Mouse (Mus musculus) CD4-positive, CD25-positive, alpha-beta regulatory T cell, adult 4 months (primary cell): ENCODE results near the gene Gapdh. TPM values are rescaled to one million over a fixed set of nuclear protein-coding genes. Genes with fewer than 3 reads are reported as not detected.
"Not testable (repeated sequence)": the region's sequence is repeated elsewhere in the genome, so short reads cannot be mapped to it uniquely, and the experiment has no call there.

Experiments used
- ATAC-seq: one replicate; pipeline ENCODE4 v1.8.0; 2017
- polyA plus RNA-seq, 2 experiments: library from polyadenylated mRNA; unstranded; fragments of 100-300 nt; shearing (Covaris generic); gene quantifications; one replicate each; pipeline ENCODE4 v1.2.1; 2017

The Gapdh gene
- polyA plus RNA-seq, 2 experiments from 2014 or later: 215 to 384 TPM

DNA sequence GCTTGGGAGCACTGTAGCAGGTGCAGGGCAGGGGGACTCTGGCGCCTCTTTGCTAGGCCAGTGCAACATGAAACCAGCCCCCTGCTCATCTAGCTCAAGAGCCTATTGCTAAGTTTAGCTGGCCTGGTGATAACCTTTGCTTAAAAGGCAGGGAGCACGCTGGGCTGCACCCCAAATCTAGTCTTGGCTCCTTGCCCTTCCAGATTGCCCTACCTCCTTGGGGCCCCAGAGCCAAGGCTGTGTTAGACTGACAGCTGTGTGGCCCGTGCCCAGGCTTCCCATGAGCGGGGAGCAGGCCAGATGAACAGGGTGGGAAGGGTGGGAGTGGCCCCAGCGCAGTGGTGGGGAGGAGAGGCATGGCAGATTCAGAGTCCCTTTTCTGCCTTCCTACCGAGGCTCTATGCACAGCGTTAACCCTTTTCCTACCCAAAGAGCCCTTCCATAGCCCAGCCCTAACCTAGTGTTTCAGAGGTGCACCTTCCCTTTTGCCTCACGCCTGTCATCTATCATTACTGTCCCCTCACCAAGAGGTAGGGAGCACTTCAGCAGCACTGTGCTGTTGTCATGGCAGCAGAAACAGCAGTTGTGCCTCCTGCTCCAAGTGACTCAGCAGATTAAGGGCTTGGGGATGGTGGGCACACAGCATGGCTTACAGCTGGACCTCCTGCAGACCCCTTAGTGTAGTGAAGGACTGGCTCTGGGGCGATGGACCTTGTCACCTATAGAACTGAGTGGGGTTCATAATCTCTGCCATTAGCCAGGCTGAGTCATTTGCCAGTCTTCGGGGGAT is 789 bp upstream of the Gapdh start:
- no peak for ATAC-seq

DNA sequence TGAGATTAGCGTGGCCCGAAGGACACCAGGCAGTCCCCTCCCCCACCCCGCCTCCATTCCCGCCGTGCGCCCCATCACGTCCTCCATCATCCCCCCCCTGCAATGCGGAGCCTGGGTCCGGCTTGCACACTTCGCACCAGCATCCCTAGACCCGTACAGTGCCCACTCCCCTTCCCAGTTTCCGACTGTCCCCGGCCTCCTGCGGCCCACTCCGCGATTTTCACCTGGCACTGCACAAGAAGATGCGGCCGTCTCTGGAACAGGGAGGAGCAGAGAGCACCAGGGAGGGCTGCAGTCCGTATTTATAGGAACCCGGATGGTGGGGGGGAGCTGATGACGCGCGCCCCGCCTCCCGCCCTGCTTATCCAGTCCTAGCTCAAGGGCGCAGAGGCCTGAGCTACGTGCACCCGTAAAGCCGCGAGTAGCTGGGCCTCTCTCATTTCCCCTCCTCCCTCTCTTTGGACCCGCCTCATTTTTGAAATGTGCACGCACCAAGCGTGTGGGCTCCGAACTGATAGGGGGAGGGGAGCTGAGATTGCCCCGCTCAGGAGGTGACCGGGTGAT is 857 bp downstream of the Gapdh start:
- ATAC-seq: peak; percentile 89

DNA sequence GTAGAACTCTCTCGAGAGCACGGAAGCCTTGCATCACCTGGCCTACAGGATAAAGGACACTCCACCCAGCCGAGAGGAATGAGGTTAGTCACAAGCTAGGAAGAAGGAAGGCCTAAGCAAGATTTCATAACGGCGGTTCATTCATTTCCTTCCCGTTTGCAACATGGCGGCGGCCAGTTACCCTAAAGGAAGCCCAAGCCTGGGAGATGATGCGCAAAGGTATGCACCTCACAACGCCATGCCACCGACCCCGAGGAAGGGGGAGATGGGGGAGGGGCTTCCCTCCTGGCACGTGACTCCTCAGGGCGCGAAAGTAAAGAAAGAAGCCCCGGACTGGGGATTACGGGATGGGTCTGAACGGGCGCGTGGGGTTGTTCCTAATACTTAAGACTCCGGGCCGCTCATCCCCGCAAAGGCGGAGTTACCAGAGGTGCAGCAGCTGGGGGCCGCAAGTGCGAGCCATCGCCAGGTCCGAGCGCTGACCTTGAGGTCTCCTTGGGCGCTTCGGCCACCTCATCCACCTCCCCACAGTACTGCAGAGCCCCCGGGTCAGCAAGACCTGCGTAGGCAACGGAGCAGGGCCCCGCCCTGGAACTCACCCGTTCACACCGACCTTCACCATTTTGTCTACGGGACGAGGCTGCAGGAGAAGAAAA is 1.5 kb downstream of the Gapdh start:
- ATAC-seq: peak; percentile 24

DNA sequence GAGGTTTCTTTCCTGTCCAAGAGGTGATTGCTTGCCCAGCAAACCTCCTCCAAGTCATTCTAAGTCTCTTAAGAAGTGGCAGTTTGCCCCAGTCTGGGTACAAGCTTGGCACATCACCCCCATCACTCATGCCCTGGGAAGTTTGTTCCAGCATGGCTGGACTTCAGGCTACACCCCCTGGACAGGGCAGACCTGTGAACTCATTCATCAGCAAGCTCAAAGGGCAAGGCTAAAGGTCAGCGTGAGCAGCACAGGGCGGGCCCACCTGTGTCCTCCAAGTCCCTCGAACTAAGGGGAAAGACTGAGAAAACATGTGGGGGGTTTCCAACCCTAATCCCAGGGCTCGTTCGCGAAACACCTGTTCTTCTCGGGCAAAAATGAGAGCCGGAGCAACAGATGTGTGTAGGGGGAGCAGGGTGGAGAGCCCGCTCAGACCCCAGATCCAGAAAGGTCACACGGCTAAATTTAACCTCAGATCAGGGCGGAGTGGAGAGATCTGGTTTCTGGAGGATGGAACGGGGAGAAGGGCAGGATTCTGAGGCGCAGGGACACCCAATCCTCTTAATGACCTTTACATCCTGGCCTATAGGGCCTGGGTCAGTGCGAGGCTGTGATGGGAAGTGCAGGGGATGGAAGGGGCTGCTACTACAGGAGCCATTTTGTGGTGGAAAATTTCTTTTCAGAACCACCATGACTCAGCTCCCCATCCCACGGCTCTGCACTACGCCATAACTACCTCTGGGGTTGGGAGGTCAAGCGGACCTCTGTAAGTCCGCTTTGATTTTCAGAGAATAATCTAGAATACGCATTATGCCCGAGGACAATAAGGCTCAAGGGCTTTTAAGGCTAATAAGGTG is 2.2 kb downstream of the Gapdh start:
- ATAC-seq: no peak

DNA sequence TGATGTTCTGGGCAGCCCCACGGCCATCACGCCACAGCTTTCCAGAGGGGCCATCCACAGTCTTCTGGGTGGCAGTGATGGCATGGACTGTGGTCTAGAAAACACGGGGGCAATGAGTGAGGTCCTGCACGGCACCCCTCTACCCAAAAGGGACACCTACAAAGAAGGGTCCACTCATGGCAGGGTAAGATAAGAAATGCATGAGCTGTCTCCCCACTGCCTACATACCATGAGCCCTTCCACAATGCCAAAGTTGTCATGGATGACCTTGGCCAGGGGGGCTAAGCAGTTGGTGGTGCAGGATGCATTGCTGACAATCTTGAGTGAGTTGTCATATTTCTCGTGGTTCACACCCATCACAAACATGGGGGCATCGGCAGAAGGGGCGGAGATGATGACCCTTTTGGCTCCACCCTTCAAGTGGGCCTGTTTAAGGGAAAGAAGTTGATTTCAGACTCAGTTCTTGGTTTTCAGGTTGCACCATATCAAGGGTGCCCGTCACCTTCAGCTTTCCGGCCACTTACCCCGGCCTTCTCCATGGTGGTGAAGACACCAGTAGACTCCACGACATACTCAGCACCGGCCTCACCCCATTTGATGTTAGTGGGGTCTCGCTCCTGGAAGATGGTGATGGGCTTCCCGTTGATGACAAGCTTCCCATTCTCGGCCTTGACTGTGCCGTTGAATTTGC is 3.5 kb downstream of the Gapdh start:
- ATAC-seq: not testable (repeated sequence)

DNA sequence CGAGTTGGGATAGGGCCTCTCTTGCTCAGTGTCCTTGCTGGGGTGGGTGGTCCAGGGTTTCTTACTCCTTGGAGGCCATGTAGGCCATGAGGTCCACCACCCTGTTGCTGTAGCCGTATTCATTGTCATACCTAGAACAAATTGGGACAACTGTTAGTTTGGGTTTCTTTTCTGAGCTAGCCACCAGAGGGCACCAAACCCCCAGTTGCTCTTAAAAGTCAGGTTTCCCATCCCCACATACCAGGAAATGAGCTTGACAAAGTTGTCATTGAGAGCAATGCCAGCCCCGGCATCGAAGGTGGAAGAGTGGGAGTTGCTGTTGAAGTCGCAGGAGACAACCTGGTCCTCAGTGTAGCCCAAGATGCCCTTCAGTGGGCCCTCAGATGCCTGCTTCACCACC is 4.3 kb downstream of the Gapdh start:
- ATAC-seq: peak; percentile 9

DNA sequence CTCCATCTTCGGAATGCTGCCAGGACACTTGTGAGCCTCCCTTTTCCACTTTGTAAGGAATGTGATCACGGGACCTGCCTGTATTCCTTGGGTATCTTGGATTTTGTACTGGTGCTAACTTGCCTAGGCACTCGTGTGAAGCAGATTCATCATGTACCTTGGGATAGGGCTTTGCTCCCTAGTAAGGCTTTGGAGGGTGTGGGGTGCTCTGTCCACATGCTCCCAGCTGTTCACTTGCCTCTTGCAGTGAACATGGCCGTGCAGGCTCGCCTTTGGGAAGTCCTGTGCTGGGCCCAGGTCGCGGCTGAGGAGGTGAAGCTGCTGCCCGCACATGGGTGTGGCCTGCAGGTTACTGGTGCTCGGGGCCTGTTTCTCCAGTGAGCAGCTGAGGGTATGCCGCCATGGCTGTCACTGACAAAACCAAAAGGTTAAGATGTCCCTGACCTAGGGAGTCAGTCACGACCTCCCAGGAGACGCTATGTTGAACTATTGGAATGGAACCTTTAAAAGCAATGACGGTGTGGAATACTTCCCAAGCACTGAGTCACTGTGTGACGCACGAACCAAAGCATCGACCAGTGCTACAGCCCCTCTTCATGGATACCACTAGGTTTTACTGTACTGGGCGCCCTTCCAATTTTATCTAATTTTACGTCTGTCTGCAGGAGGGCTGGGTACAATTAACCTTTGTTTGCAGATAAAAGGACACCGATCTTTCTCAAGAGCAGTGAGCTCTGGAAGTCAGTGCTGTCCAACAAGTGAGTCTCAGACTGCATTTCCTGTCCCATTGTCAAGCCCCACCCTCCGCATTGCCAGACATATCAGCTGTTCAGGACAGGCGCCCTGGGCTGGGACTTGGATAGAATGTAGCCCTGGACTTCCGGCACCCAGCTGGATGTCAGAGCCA is 5.2 kb downstream of the Gapdh start:
- no peak for ATAC-seq

DNA sequence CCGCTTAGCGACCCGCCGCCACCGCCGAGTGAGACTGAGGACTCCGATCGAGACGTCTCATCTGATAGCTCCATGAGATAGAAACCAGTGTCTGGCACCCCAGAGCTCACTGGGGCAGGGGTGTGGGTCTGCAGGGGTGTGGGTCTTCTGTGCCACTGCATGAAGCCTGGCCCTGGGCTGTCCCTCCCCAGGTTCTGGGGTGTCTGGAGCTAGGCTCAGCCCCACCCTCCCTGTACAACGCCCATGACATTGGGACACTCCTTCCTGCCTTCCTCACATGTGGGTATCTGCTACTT is 5.8 kb downstream of the Gapdh start:
- ATAC-seq: no peak

DNA sequence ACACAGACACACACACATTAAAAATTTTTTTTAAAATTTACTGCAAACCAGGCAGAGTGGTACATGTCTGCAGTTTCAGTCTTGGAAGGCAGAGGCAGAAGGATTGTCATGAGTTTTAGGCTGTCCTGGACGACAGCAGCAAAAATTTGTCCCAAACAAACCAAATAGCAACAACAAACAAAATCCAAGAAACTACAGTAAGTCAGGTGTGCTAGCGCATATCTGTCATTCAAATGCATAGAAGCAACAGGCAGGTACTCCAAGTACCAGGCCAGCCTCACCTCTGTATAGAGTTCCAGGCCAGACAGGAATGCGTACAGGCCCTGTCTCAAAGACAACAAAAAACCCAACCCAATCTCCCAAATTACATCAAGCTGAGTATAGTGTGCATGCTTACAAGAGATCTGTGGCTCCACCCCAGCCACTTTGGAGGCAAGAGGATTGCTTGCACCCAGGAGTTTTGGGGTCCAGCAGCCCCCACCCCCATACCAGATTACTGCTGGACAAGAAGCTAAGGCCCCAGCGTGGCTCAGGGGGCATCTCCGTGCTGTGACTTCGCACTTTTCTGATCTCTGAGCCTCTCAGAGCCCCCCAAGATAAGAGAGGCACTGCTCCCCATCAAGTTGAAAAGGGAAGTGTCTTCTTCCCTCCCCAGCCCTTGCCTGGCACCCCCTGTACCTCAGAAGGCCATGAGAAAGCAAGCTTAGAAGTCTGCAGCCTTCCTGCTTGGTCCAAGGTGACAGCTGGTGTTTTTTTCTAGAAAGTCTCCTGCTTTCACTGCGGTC is 6.3 kb downstream of the Gapdh start:
- ATAC-seq: no peak

DNA sequence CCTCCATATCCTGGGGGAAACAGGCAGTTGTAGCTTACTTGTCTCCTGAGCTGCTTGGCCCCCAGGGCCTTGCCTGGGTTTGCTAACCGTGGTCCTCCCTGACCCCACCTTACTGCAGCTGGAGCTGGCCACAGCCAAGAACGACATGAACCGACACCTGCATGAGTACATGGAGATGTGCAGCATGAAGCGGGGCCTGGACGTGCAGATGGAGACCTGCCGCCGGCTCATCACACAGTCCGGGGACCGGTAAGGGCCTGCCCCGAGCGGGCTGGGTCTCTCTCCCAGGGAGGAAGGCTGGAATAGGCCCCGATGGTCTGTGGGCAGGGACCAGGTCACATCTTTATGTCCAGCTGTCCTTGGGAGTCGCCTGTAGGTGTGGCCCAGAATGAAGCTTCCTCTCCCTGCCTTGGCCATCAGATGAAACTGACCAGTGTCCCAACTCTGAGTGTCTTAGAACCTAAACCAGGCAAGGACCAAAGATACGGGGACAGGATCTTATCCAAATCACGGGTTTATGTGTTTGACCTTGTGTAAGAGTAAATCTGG is 7.2 kb downstream of the Gapdh start:
- no peak for ATAC-seq

DNA sequence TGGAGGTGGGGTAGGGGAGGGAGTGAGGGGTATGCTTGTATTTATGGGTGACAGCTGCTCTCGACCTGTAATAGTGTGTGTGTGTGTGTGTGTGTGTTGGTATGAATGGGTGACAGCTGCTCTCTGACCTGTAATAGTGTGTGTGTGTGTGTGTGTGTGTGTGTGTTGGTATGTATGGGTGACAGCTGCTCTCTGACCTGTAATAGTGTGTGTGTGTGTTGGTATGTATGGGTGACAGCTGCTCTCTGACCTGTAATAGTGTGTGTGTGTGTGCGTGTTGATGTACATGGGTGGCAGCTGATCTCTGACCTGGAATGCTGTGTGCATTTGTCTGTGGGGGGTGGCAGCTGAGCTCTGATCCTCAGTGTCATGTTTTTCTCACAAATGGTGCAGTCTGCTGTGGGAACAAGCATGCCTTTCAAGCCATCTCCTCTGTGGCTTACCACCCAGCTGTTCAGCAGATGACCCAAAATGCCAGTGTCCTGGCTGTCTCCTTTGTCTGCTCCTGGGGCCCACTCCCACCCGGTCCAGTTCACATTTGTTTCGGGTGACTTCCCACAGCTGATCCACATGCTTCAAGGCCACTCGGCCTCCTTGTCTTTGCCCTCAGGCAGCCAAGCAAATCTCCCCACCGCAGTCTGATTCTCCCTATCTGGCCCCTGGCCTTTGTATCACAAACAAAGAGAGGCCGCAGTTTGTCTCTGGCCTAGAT is 9.2 kb downstream of the Gapdh start:
- no peak for ATAC-seq

DNA sequence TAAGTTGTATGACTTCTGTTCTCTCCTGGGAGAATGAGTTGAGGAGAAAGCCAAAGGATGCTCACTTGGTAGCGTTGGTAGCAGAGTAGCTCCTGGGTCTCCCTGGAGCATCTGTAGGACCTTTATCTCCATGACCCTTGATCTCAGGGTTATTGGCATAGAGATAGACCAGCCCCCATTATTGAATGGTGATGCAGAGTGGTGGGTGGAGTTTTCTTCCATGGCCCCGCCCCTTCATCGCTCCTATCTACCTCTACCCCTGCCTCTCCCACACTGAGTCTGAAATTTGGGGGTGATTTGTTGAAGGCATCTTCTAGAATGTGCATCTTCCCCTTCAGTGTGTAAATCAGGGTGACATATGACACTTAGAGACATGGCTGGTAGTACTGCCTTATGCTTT is 9.8 kb downstream of the Gapdh start:
- ATAC-seq: no peak

DNA sequence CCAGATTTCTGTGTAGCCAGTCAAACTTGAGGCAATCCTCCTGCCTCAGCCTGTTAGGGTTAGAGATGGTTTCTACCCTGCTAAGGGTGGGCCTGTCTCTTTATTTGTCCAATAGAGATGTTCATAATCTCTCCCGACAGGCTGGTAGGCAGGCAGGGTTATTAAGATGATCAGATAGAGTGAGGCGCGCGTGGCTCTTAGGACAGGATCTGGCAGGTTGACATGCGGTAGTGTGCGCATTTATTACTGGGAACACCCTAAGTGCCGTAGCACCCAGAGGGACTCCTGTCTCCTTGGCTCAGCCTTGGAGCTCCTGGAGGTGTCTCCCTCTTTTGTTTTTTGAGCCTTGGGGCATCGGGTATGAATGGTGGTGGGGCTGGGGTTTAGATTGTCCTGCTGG is 11.0 kb downstream of the Gapdh start:
- ATAC-seq: no peak

DNA sequence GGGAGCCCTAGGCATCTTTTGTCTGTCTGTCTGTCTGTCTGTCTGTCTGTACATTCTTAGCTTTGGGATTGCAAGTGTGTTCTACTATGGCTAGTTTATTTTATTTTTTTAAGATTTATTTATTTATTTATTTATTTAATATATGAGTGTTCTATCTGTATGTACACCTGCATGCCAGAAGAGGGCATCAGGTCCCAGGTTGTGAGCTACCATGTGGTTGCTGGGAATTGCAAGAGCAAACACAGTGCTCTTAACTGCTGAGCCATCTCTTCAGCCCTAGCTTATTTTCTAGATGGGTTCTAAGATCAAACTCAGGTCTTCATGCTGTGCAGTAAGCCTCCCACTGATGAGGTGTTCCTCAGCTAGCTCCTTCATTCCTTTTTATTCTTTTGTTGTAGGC is 11.7 kb downstream of the Gapdh start:
- peak; percentile 45 for ATAC-seq

DNA sequence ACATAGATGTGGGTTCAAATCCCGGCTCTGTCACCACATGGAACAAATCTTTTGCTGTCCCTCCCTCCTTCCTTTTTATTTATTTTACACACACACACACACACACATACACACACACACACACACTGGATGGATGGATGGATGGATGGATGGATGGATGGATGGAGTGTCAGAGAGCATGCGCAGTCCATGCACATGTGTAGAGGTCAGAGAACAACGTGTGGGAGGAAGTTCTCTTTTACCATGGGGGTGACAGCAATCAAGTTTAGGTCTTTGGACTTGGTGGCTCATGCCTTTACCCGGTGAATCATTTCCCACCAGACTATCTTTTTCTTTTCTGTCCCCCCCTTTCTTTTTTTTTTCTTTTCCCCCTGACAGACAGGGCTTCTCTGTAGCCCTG is 12.6 kb downstream of the Gapdh start:
- no peak for ATAC-seq

DNA sequence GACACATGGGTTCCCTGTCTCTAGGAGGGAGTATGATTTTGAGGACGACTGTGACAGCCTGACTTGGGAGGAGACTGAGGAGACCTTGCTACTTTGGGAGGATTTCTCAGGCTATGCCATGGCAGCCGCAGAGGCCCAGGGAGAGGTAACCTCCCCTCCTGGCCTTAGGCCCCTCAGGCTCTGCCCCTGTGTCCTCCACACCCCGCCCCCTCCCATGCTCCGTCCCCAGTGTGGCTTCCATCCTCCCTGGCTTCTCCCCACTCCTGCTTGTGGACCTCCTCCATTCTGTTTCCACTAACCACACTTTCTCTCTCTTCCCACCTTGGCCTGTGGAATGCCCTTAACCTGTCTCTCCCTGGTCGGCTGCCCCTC is 13.3 kb downstream of the Gapdh start:
- no peak for ATAC-seq

DNA sequence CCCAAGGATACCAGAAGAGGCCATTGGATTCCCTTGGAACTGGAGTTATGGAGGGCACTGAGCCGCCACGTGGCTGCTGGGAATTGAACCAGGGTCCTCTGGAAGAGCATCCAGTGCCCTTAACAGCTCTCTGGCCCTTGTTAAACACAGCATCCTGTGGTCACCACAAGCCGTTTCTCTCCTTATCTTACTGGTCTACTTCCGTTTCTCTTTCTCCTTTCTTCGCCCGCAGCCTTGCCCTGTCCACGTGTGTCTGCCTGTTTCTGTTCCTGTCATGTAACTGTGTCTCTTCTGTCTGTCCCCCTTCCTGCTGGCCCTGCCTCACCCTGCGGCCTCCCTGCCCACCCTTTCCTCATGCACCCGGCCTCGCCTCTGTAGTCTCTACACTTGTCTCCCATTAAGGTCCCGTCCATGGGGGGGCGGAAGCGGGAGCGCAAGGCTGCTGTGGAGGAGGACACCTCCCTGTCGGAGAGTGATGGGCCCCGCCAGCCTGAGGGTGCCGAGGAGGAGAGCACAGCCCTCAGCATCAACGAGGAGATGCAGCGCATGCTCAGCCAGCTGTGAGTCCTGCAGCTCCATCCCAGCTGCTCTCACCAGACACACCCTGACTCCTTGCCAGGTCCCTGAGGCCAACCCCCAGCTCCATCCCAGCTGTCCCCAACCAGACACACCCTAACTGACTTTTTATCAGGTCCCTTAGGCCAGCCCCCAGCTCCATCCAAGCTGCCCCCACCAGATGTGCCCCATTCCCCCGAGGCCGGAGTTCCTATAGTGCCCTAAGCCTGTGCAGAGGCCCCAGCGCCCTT is 13.9 kb downstream of the Gapdh start:
- no peak for ATAC-seq

DNA sequence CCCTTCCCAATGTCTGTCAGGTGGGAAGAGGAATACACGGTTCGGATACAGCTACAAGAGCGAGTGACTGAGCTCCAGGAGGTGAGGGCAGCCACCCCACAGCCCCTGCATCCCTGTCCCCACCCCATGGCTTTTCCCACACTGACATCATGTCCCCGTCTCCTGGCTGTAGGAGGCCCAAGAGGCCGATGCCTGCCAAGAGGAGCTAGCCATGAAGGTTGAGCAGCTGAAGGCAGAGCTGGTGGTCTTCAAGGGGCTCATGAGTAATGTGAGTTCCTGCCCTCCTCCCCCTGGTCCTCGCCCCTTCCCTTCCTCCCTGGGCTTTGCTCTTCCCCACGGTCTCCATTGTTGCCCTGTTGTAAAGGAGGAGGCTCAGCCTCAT is 16.7 kb downstream of the Gapdh start:
- no peak for ATAC-seq
